Mouse (Mus musculus): Measurements from ENCODE around the gene Kctd17. TPM values are rescaled to one million over a fixed set of nuclear protein-coding genes. Genes with fewer than 3 reads are reported as not detected.

Kctd17 gene
- polyA plus RNA-seq, 1 experiment = 61.5 TPM

DNA sequence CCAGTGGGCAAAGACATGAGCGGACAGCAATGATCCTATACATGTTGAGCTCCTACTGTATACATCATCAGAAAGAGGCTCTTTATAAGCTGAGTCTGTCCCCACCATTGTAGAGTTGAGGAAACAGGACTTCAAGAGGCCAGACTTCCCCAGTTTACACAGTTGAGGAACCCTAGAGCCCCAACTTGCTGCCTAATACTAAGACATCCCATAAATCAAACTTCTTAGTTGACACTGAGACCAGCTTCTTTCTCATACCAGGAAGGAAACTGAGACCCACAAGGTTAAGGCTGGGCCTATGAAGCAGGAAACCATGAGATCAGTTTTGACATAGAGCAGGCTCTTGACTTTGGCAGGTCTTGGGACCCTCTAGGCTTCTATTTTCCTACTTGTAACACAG, 42.8 kb upstream of the Kctd17 start:
- Histone ChIP-seq H3K4me3 (ENCODE audit: extremely low read depth, insufficient read depth, insufficient read length) (no peak overlapping the region), H3K36me3 (ENCODE audit: control insufficient read depth, insufficient read depth, low read length) (no peaks in the 10 kb centered on the region), H3K4me1 (ENCODE audit: control insufficient read depth, insufficient read depth, insufficient read length) (no peaks in the 10 kb centered on the region), H3K27ac (ENCODE audit: insufficient read depth, low read length) (no peak overlapping the region), H3K27me3 (ENCODE audit: control insufficient read depth, insufficient read depth, low read length) (no peaks in the 10 kb centered on the region)
- TF ChIP-seq CTCF (IDR thresholded peaks at IDR 0.05; ENCODE audit: extremely low read depth, insufficient read depth, insufficient read length, insufficient replicate concordance) (no peak), POLR2A (IDR thresholded peaks at IDR 0.05; ENCODE audit: low read depth, low read length) (no peak)
- 92% methylated on average over 1 of the region's 1 CpGs for WGBS
- DNase-seq (ENCODE audit: low read depth in 1 of 2, low spot score in 2 of 2) = no peak

DNA sequence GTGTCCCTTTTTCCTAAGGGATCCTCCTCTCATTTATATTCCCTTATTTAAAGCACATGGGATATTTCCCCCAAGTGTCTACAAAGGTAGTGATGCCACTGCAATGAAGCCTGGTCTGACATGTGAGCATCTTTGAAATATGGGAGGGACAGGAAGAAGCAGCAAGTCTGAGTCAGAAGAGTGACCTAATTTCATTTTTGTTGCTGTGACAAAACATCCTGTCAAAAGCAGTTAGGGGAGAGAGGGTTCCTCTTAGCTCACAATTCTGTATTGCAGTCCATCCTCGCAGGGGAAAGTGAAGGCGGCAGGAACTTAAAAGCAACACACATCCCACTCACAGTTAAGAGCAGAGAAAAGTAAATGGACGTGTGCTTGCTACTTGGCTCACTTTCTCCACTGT, 37.5 kb upstream of the Kctd17 start:
- H3K27ac ChIP-seq (ENCODE audit: insufficient read depth, low read length) = no peak overlapping the region
- no peak overlapping the region for H3K4me3 ChIP-seq (ENCODE audit: extremely low read depth, insufficient read depth, insufficient read length)
- H3K27me3 ChIP-seq (ENCODE audit: control insufficient read depth, insufficient read depth, low read length) = no peaks in the 10 kb centered on the region
- no peaks in the 10 kb centered on the region for H3K36me3 ChIP-seq (ENCODE audit: control insufficient read depth, insufficient read depth, low read length)
- TF ChIP-seq CTCF (IDR thresholded peaks at IDR 0.05; ENCODE audit: extremely low read depth, insufficient read depth, insufficient read length, insufficient replicate concordance) (no peak), POLR2A (IDR thresholded peaks at IDR 0.05; ENCODE audit: low read depth, low read length) (no peak)
- DNase-seq (ENCODE audit: low read depth in 1 of 2, low spot score in 2 of 2) = no peak
- no peaks in the 10 kb centered on the region for H3K4me1 ChIP-seq (ENCODE audit: control insufficient read depth, insufficient read depth, insufficient read length)
- 77% methylated on average over 3 of the region's 3 CpGs for WGBS

DNA sequence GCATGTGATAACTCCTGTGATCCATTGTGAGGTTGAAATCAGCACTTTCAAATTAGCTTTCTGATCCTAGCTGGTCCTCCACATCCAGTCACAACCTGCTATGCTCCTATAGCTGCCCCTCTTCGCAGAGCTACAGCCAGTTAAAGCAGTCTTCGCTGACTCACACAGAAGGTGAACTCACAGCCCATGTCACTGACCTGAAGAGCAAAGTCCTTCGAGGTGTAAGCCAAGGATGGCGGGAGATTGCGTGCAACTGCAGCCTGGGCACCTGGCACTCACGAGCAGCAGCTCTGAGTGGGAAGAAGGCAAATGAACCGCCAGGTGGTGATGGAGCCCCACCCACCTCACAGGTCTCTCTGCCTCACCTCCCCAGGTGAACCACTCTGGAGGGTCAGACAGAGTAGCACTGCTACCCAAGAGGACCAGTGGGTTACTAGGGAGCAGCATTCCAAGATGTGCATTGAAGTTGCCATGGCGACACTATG, 32.8 kb upstream of the Kctd17 start, which contains the start of gene Tex33:
Tex33 (minus strand) TSS at position 435 of the 485 bp plus-strand sequence.
- H3K27me3 ChIP-seq (ENCODE audit: control insufficient read depth, insufficient read depth, low read length) = no peaks in the 10 kb centered on the region
- no peak for TF ChIP-seq POLR2A (IDR thresholded peaks at IDR 0.05; ENCODE audit: low read depth, low read length)
- TF ChIP-seq CTCF (IDR thresholded peaks at IDR 0.05; ENCODE audit: extremely low read depth, insufficient read depth, insufficient read length, insufficient replicate concordance) = no peak
- 84% methylated on average over 8 of the region's 8 CpGs for whole genome bisulfite sequencing

DNA sequence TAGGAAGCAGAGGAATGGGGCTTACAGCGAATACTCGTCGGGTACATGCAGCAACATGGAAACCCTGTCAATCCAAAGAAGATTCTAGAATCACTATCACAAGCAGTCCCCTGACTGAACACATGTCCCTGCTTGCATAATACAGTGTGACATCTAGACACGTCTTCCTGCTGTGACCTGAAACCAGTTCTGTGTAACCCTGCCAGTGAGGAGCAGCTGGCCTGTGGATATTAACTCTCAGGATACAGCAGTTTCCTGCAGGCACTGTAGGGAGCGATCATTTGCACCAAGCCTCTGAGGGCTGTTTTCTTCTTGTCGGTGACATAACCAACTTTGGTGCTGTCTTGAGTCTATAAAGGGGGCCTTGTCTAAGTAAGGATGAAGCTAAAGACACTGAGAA, 27.0 kb upstream of the Kctd17 start:
- Histone ChIP-seq H3K4me1 (ENCODE audit: control insufficient read depth, insufficient read depth, insufficient read length) (peaks cover 3% of the 10 kb centered on the region; the same call in 1 of the 2 replicates), H3K27ac (ENCODE audit: insufficient read depth, low read length) (peak overlapping the region; percentile 31; the same call in 1 of the 2 replicates), H3K27me3 (ENCODE audit: control insufficient read depth, insufficient read depth, low read length) (no peaks in the 10 kb centered on the region), H3K4me3 (ENCODE audit: extremely low read depth, insufficient read depth, insufficient read length) (no peak overlapping the region), H3K36me3 (ENCODE audit: control insufficient read depth, insufficient read depth, low read length) (no peaks in the 10 kb centered on the region)
- TF ChIP-seq CTCF (IDR thresholded peaks at IDR 0.05; ENCODE audit: extremely low read depth, insufficient read depth, insufficient read length, insufficient replicate concordance) (no peak), POLR2A (IDR thresholded peaks at IDR 0.05; ENCODE audit: low read depth, low read length) (no peak)
- no peak for DNase-seq (ENCODE audit: low read depth in 1 of 2, low spot score in 2 of 2)
- 60% methylated on average over 6 of the region's 6 CpGs for WGBS

More for the DNA sequence above, 32.8 kb upstream of the Kctd17 start, which contains the start of gene Tex33:
- no peaks in the 10 kb centered on the region for H3K36me3 ChIP-seq (ENCODE audit: control insufficient read depth, insufficient read depth, low read length)
- DNase-seq (ENCODE audit: low read depth in 1 of 2, low spot score in 2 of 2) = no peak
- no peak within 1 kb of the TSS for H3K27ac ChIP-seq (ENCODE audit: insufficient read depth, low read length)
- H3K4me1 ChIP-seq (ENCODE audit: control insufficient read depth, insufficient read depth, insufficient read length) = no peaks in the 10 kb centered on the region
- no peak within 1 kb of the TSS for H3K4me3 ChIP-seq (ENCODE audit: extremely low read depth, insufficient read depth, insufficient read length)

DNA sequence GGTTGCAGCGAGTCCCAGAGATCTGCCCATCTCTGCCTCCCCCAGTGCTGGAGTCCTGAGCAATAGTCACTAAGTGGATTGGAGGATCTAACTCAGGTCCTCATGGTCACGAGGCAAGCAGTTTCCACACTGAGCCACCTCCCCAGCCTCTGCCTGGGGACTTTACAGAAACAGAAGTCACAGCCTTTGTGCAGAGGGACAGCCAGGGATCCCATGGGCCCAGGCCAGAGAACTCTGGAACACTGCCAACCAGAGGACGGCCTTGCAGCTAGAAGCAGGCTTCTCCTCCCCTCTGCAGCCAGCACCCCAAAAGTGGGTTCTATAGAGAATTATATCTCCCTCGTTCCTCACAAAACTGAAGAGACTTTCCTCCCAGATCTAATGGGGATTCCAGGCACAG, 26.4 kb upstream of the Kctd17 start:
- peaks cover 3% of the 10 kb centered on the region; the same call in 1 of the 2 replicates for H3K4me1 ChIP-seq (ENCODE audit: control insufficient read depth, insufficient read depth, insufficient read length)
- H3K27ac ChIP-seq (ENCODE audit: insufficient read depth, low read length) = 0 out of 2 replicates have a peak overlapping the region, but pooled peaks have one; percentile 31
- H3K27me3 ChIP-seq (ENCODE audit: control insufficient read depth, insufficient read depth, low read length) = no peaks in the 10 kb centered on the region
- no peak for DNase-seq (ENCODE audit: low read depth in 1 of 2, low spot score in 2 of 2)
- no peaks in the 10 kb centered on the region for H3K36me3 ChIP-seq (ENCODE audit: control insufficient read depth, insufficient read depth, low read length)
- TF ChIP-seq CTCF (IDR thresholded peaks at IDR 0.05; ENCODE audit: extremely low read depth, insufficient read depth, insufficient read length, insufficient replicate concordance) = no peak
- no peak overlapping the region for H3K4me3 ChIP-seq (ENCODE audit: extremely low read depth, insufficient read depth, insufficient read length)
- 42% methylated on average over 4 of the region's 4 CpGs for WGBS

DNA sequence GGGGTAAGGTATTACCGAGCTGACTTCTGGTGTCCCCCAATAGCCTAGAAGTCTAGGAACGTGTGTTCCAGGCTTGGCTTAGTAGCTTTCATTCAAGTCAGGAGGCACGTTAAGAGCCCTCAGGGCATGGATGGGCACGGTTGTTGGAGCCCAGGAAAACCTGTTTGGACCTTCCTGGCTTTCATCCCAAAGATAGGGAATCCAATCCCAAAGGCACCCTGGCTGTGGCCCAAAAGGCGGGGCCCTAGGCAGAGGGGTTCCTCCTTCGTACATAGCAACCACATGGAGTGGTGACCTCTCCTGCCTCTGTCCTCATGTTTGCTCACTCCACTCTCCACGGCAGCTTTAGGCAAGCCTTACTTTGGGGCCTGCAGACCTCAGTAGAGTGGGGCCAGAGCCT, 25.9 kb upstream of the Kctd17 start:
- Histone ChIP-seq H3K4me1 (ENCODE audit: control insufficient read depth, insufficient read depth, insufficient read length) (peaks cover 6% of the 10 kb centered on the region; the same call in 1 of the 2 replicates), H3K27ac (ENCODE audit: insufficient read depth, low read length) (no peak overlapping the region), H3K4me3 (ENCODE audit: extremely low read depth, insufficient read depth, insufficient read length) (no peak overlapping the region), H3K27me3 (ENCODE audit: control insufficient read depth, insufficient read depth, low read length) (no peaks in the 10 kb centered on the region), H3K36me3 (ENCODE audit: control insufficient read depth, insufficient read depth, low read length) (no peaks in the 10 kb centered on the region)
- TF ChIP-seq CTCF (IDR thresholded peaks at IDR 0.05; ENCODE audit: extremely low read depth, insufficient read depth, insufficient read length, insufficient replicate concordance) (no peak), POLR2A (IDR thresholded peaks at IDR 0.05; ENCODE audit: low read depth, low read length) (no peak)
- DNase-seq (ENCODE audit: low read depth in 1 of 2, low spot score in 2 of 2) = no peak
- WGBS = 84% methylated on average over 7 of the region's 7 CpGs

- H3K36me3 ChIP-seq (ENCODE audit: control insufficient read depth, insufficient read depth, low read length) = no peaks in the 10 kb centered on the region
- H3K4me1 ChIP-seq (ENCODE audit: control insufficient read depth, insufficient read depth, insufficient read length) = peaks cover 6% of the 10 kb centered on the region; the same call in 1 of the 2 replicates
- no peak for TF ChIP-seq CTCF (IDR thresholded peaks at IDR 0.05; ENCODE audit: extremely low read depth, insufficient read depth, insufficient read length, insufficient replicate concordance)
- TF ChIP-seq POLR2A (IDR thresholded peaks at IDR 0.05; ENCODE audit: low read depth, low read length) = no peak
- H3K4me3 ChIP-seq (ENCODE audit: extremely low read depth, insufficient read depth, insufficient read length) = no peak overlapping the region
- DNase-seq (ENCODE audit: low read depth in 1 of 2, low spot score in 2 of 2) = no peak
- WGBS = 84% methylated on average over 3 of the region's 3 CpGs
- H3K27ac ChIP-seq (ENCODE audit: insufficient read depth, low read length) = peak overlapping the region; percentile 41; the same call in 1 of the 2 replicates
- no peaks in the 10 kb centered on the region for H3K27me3 ChIP-seq (ENCODE audit: control insufficient read depth, insufficient read depth, low read length)
These were observed 25.0 kb upstream of the Kctd17 start for GRCm38 (mm10) chr15:78403301-78403741.

Data from spleen, adult 2 months (tissue).